Mouse (Mus musculus) kidney, adult 2 months (tissue): ENCODE data around the gene Ranbp9.

Experiments used
- CTCF ChIP-seq: fragments of 200-500 bp; conservative IDR thresholded peaks from 2 replicates; pipeline ENCODE4 v1.5.1; 2011; ENCODE audit warnings: low read depth, mild to moderate bottlenecking, control low read depth, low read length, moderate library complexity, mixed read lengths; ENCODE audit not compliant: insufficient read depth, insufficient read length
- POLR2A ChIP-seq: fragments of 200-500 bp; IDR thresholded peaks from one replicate; pipeline ENCODE4 v1.6.1; 2011; ENCODE audit warnings: low read depth, low read length, control low read depth

DNA sequence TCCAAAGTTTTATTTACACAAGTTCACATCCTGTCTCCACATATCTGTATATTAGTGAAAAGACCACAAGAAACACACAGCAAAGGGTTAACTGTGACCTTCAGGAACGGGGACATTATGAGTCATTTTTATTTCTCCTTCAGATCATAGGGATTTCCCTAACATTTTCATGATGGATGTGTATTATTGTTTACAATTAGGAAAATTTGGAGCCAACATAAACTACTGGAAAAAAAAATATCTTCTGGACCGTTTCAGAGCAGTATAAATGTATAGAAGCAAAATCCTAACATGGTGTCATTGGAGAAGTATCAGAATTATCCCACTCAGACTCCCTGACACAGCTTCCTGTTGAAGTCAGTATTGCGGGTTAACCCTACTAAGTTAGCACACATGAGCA is 101.1 kb downstream of the Ranbp9 start:
- TF ChIP-seq POLR2A (no peak), CTCF (no peak)
